Mouse (Mus musculus): ENCODE measurements around the gene Rag1.
A peak's percentile ranks its signal among the peaks of the same experiment; 100 is the strongest.

Rag1 gene

GRCm38 (mm10) chr2:101638979-101639839 is 10.1 kb downstream of the Rag1 start:
- no peak for DNase-seq

- no peak for DNase-seq
These were observed 20.7 kb downstream of the Rag1 start for GRCm38 (mm10) chr2:101628297-101629236.

- no peak for DNase-seq
These were observed 22.1 kb downstream of the Rag1 start for GRCm38 (mm10) chr2:101627227-101627626.

GRCm38 (mm10) chr2:101624526-101624925 is 24.8 kb downstream of the Rag1 start, which contains the start of gene Rag2:
Gene Rag2, plus strand, starts transcription at chr2:101624718.
- DNase-seq, result peak; percentile 70 to 86

- no peak for DNase-seq
These were observed 25.3 kb downstream of the Rag1 start for GRCm38 (mm10) chr2:101624011-101624410.

GRCm38 (mm10) chr2:101623042-101623441 is 26.3 kb downstream of the Rag1 start:
- DNase-seq, result no peak

- DNase-seq, result no peak
These were observed 27.7 kb downstream of the Rag1 start for GRCm38 (mm10) chr2:101621611-101622010.

- peak; percentile 38 to 69 for DNase-seq
These were observed 28.4 kb downstream of the Rag1 start for GRCm38 (mm10) chr2:101620899-101621298.

GRCm38 (mm10) chr2:101618373-101618772 is 30.9 kb downstream of the Rag1 start:
- DNase-seq, result no peak

GRCm38 (mm10) chr2:101615464-101616305 is 33.6 kb downstream of the Rag1 start:
- no peak for DNase-seq

- DNase-seq, result no peak
These were observed 38.4 kb downstream of the Rag1 start for GRCm38 (mm10) chr2:101610861-101611260.

- peak; percentile 75 to 85 for DNase-seq
These were observed 40.9 kb downstream of the Rag1 start for GRCm38 (mm10) chr2:101608232-101608894.

GRCm38 (mm10) chr2:101603099-101603498 is 46.2 kb downstream of the Rag1 start:
- no peak for DNase-seq

- peak in 1 of 2 experiments; percentile 44 for DNase-seq
These were observed 48.6 kb downstream of the Rag1 start for GRCm38 (mm10) chr2:101600703-101601102.

GRCm38 (mm10) chr2:101598190-101599181 is 50.8 kb downstream of the Rag1 start:
- no peak for DNase-seq

GRCm38 (mm10) chr2:101597186-101597585 is 52.1 kb downstream of the Rag1 start:
- DNase-seq, result no peak

GRCm38 (mm10) chr2:101594681-101595080 is 54.6 kb downstream of the Rag1 start:
- no peak for DNase-seq

GRCm38 (mm10) chr2:101592886-101593285 is 56.4 kb downstream of the Rag1 start:
- DNase-seq, result no peak

GRCm38 (mm10) chr2:101592023-101592841 is 57.1 kb downstream of the Rag1 start:
- DNase-seq, result no peak

GRCm38 (mm10) chr2:101591356-101591755 is 57.9 kb downstream of the Rag1 start:
- DNase-seq, result no peak

Measured in thymus, adult 18-20 months (tissue).